Mouse (Mus musculus) liver, embryonic 16.5 days (tissue): Measurements from ENCODE around the gene Fbf1. TPM values are rescaled to one million over a fixed set of nuclear protein-coding genes. Genes with fewer than 3 reads are reported as not detected.
A peak's percentile ranks its signal among the peaks of the same experiment; 100 is the strongest.

ENCODE experiments used
- ATAC-seq: fragments of 200-750 bp; cut with Nextera tagmentation; 2 replicates; pipeline ENCODE4 v1.8.0; 2017; ENCODE audit warnings: low read depth, mild to moderate bottlenecking, moderate number of reproducible peaks, moderate library complexity
- H3K27ac ChIP-seq: fragments of 300-500 bp; sonication (generic); 2 replicates; pipeline ENCODE4 v1.5.1; 2014; ENCODE audit warnings: mild to moderate bottlenecking, low read length
- H3K27me3 ChIP-seq: fragments of 300-500 bp; sonication (generic); 2 replicates; pipeline ENCODE4 v1.6.1; 2014; ENCODE audit warnings: low read depth, low read length, mixed read lengths; ENCODE audit not compliant: control insufficient read depth, insufficient read depth
- H3K36me3 ChIP-seq: fragments of 300-500 bp; sonication (generic); 2 replicates; pipeline ENCODE4 v1.6.1; 2014; ENCODE audit warnings: mild to moderate bottlenecking; ENCODE audit not compliant: control insufficient read depth, insufficient read depth
- H3K4me1 ChIP-seq: fragments of 300-500 bp; sonication (generic); 2 replicates; pipeline ENCODE4 v1.6.1; 2014; ENCODE audit warnings: low read depth, low read length, mixed read lengths; ENCODE audit not compliant: control insufficient read depth
- H3K4me2 ChIP-seq: fragments of 300-500 bp; sonication (generic); 2 replicates; pipeline ENCODE4 v1.6.1; 2014; ENCODE audit warnings: low read depth, low read length, mixed read lengths
- H3K4me3 ChIP-seq: fragments of 300-500 bp; sonication (generic); 2 replicates; pipeline ENCODE4 v1.5.1; 2014; ENCODE audit warnings: low read depth, mild to moderate bottlenecking, low read length
- H3K9ac ChIP-seq: fragments of 300-500 bp; sonication (generic); 2 replicates; pipeline ENCODE4 v1.6.1; 2014; ENCODE audit warnings: low read depth, low read length
- H3K9me3 ChIP-seq: fragments of 300-500 bp; sonication (generic); replicated peaks from 2 replicates; pipeline ENCODE4 v1.6.1; 2016; ENCODE audit warnings: low read length; ENCODE audit not compliant: control insufficient read depth
- WGBS: fragments of 180-500 bp; shearing (Covaris S2); extraction: QIAGEN DNeasy Blood & Tissue Kit; methylation state at CpG from one replicate; pipeline ENCODE4 v1.1.7; 2014; ENCODE audit not compliant: insufficient replicate concordance; 5-methylcytosine and 5-hydroxymethylcytosine counted together
- polyA plus RNA-seq: library from polyadenylated mRNA; unstranded; fragments of >200 nt; fragmentation: Nextera tagmentation; extraction: Ambion mirVana; gene quantifications from 2 replicates; pipeline ENCODE4 v1.2.1, GENCODE M21; 2015

The Fbf1 gene
- 5.7 and 6.6 TPM in 2 replicates for polyA plus RNA-seq

DNA sequence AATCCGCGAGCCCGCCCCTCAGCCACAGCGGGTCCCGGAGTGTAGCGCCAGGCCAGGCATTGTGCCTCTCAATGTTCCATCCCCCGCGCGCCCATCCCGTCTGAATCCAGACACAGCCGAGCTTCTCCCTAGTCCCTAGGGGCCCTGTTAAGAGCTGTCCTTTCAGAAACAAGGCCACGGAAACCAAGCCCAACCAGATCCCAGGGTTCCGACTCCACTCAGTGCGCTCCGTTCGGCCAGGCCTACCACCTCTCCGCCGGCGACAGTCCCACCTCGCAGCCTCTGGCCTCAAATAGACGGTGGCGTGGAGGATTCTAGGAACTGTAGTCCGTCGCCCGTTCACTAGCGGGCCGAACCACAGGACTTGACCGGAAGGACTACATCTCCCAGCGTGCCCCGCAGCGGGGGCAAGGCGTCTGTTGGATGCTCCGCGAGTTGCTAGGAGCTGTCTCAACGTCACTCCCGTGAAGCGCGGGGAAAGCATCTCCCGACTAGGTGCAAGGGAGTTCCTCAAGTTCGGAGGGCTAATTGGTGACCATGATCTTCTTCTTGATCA is at the start of gene Fbf1:
Fbf1 (minus strand) TSS at position 283 of the 556 bp plus-strand sequence.
- Histone ChIP-seq H3K4me1 (peaks cover 17% of the 10 kb centered on the region), H3K9me3 (no peaks in the 10 kb centered on the region), H3K27me3 (no peaks in the 10 kb centered on the region), H3K36me3 (peaks cover 4% of the 10 kb centered on the region), H3K27ac (peak within 1 kb of the TSS; percentile 66), H3K4me3 (peak within 1 kb of the TSS; percentile 76), H3K4me2 (peak within 1 kb of the TSS; percentile 64), H3K9ac (peak within 1 kb of the TSS; percentile 81)
- under 1% methylated on average over 40 of the region's 40 CpGs for WGBS
- ATAC-seq, result peak; percentile 99

DNA sequence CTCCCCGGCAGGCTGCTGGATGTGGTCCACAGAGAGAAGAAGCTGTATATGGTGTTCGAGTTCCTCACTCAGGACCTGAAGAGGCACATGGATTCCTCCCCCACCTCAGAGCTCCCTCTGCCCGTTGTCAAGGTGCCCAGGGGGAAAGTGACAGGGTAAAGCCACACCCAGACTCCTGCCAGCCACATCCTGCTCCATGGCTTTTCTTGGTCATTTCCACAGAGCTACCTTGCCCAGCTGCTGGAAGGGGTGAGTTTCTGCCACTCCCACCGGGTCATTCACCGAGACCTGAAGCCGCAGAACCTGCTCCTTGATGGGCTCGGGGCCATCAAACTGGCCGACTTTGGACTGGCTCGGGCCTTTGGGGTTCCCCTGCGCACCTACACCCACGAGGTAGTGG is 48.6 kb upstream of the Fbf1 start:
- no peak overlapping the region for H3K27ac ChIP-seq
- H3K4me3 ChIP-seq, result no peak overlapping the region
- H3K27me3 ChIP-seq, result peaks cover 14% of the 10 kb centered on the region
- WGBS, result 69% methylated on average over 11 of the region's 11 CpGs
- peaks cover 19% of the 10 kb centered on the region for H3K4me1 ChIP-seq
- H3K36me3 ChIP-seq, result no peaks in the 10 kb centered on the region
- no peaks in the 10 kb centered on the region for H3K9me3 ChIP-seq
- H3K9ac ChIP-seq, result no peak overlapping the region
- no peak overlapping the region for H3K4me2 ChIP-seq
- ATAC-seq, result no peak

DNA sequence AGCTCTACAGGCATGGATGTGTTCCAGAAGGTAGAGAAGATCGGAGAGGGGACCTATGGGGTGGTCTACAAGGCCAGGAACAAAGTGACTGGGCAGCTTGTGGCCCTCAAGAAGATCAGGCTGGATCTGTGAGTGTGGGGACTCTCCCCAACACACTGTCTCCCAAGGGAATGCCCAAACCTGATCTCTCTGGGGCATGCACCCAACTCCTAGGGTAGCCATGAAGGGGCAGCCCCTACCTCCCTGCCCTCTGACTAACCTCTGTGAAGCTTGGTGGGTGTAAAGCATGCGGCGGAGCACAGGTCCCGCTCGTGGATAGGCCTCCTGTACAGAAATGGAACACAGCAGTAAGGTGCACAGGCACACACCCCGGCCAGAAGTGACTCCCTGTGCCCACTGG is 48.0 kb upstream of the Fbf1 start:
- no peak for ATAC-seq
- Histone ChIP-seq H3K9me3 (no peaks in the 10 kb centered on the region), H3K4me1 (peaks cover 19% of the 10 kb centered on the region), H3K4me3 (no peak overlapping the region), H3K4me2 (no peak overlapping the region), H3K9ac (no peak overlapping the region), H3K27me3 (peaks cover 8% of the 10 kb centered on the region), H3K27ac (no peak overlapping the region), H3K36me3 (no peaks in the 10 kb centered on the region)
- 81% methylated on average over 6 of the region's 6 CpGs for WGBS

DNA sequence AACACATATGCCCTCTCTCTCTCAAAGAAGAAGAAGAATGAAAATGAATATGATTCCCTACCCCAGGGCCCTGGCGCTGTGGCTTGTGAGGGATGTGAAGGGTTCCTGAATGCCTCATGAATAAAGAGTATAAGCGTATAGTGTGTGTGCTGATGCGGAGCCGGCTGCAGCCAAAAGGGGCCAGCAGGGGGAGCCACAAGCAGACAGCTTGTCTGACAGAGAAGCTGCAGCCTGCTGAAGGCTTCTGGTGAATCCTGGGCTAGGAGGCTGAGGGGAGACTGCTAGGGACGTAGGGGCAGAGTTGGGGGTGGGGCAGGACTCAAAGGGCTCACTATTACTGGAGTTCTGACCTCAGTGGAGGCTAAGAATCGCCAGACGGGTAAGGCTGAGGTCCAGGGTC is 47.2 kb upstream of the Fbf1 start:
- no peaks in the 10 kb centered on the region for H3K36me3 ChIP-seq
- no peak overlapping the region for H3K4me3 ChIP-seq
- H3K27me3 ChIP-seq, result peaks cover under 1% of the 10 kb centered on the region; the same call in 1 of the 2 replicates
- H3K9me3 ChIP-seq, result no peaks in the 10 kb centered on the region
- H3K4me1 ChIP-seq, result peaks cover 21% of the 10 kb centered on the region
- no peak for ATAC-seq
- WGBS, result 74% methylated on average over 7 of the region's 7 CpGs
- no peak overlapping the region for H3K4me2 ChIP-seq
- H3K9ac ChIP-seq, result no peak overlapping the region
- no peak overlapping the region for H3K27ac ChIP-seq

DNA sequence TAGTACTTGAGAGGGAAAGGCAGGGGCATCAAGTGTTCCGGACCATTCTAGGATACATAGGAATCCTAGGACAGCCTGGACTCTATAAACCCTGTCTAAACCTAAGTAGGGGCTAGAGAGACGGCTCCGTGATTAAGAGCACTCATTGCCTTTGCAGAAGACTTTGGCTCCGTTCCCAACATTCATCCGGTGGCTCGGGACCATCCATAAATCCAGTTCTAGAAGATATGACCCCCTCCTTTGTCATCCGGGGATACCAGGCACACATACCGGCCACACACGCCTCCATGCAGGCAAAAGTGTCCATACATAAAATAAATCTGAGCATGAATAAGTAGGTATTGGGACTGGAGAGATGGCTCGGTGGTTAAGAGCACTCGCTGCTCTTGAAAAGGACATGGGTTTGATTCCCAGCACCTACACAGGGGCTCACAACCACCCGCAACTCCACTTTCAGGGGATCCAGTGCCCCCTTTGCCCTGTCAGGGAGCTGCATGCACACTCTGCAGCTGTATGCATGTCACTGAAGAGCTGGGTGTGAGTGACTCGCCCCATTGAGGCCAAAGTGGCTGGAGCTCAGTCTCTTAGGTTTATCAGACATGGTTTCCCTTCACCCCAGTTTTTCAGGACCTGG is 46.0 kb upstream of the Fbf1 start:
- Histone ChIP-seq H3K4me3 (no peak overlapping the region), H3K4me1 (peaks cover 13% of the 10 kb centered on the region), H3K27ac (no peak overlapping the region), H3K36me3 (no peaks in the 10 kb centered on the region), H3K27me3 (no peaks in the 10 kb centered on the region), H3K9ac (no peak overlapping the region), H3K9me3 (no peaks in the 10 kb centered on the region), H3K4me2 (no peak overlapping the region)
- ATAC-seq, result no peak
- 74% methylated on average over 13 of the region's 13 CpGs for WGBS

DNA sequence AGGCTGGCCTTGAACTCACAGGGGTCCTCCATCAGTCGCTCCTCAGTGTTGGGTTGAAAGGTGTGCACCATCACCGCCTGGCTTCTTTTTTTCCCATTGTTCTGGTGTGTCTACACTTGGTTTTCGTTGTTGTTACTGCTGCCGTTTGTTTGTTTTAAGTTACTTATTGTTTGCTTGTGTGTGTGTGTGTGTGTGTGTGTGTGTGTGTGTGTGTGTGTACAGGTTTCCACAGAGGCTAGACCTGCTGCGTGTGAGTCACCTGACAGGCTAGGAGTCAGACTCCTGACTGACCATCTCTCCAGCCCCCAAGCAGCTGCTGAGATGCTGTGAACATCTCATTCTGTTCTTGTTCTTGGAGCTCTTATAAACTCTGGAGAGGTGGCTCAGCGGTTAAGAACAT is 44.9 kb upstream of the Fbf1 start:
- Histone ChIP-seq H3K9ac (no peak overlapping the region), H3K27ac (no peak overlapping the region), H3K36me3 (no peaks in the 10 kb centered on the region), H3K27me3 (no peaks in the 10 kb centered on the region), H3K4me2 (no peak overlapping the region), H3K9me3 (no peaks in the 10 kb centered on the region), H3K4me1 (peaks cover 3% of the 10 kb centered on the region), H3K4me3 (no peak overlapping the region)
- WGBS, result 71% methylated on average over 6 of the region's 6 CpGs
- no peak for ATAC-seq

DNA sequence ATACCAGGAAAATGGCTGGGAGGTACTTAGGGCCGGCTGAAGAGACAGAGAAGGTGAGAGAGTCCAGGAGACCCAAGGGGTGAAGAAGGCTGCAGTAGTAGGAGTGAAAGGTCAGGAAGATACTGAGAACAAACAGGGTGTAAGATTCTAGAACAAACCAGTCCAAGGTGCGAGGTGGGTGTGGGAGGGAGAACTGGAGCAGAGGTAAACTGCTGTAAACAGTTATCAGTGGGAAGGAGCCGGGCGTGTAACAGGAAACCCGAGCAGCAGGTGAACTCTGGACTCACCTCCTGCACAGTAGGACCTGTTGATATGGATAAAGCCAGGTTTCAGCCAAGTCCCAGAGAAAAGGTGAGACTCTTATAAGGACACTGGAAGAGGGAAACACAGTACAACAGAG is 42.7 kb upstream of the Fbf1 start:
- WGBS, result 49% methylated on average over 5 of the region's 5 CpGs
- Histone ChIP-seq H3K9ac (no peak overlapping the region), H3K36me3 (peaks cover 3% of the 10 kb centered on the region; the same call in 1 of the 2 replicates), H3K27ac (no peak overlapping the region), H3K4me3 (no peak overlapping the region), H3K4me1 (peaks cover 3% of the 10 kb centered on the region; the same call in 1 of the 2 replicates), H3K9me3 (no peaks in the 10 kb centered on the region), H3K27me3 (no peaks in the 10 kb centered on the region), H3K4me2 (no peak overlapping the region)
- peak; percentile 41; the same call in 1 of the 2 replicates for ATAC-seq

DNA sequence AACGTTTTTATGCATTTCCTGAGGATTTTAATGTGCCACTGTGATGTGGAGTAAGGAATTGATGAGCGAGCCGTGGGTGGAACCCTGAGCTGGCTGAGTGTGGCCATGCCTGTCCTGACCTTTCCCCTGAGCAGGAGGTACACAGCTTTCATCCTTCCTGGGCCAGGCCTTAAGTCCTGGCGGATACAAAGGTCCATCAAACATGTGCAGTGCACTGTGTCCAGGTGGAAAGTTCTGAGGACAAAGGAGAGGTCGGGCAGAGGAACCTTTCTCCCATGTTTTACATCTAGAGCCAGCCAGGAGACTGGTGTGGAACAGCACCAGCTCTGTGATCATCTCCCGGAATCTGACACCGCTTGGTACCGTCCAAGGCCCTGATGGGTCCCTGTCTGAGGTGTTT is 41.3 kb upstream of the Fbf1 start:
- Histone ChIP-seq H3K4me1 (peaks cover 3% of the 10 kb centered on the region; the same call in 1 of the 2 replicates), H3K27me3 (no peaks in the 10 kb centered on the region), H3K9me3 (no peaks in the 10 kb centered on the region), H3K27ac (0 out of 2 replicates have a peak overlapping the region, but pooled peaks have one; percentile 20), H3K36me3 (peaks cover 3% of the 10 kb centered on the region; the same call in 1 of the 2 replicates), H3K4me3 (no peak overlapping the region), H3K9ac (no peak overlapping the region), H3K4me2 (no peak overlapping the region)
- ATAC-seq, result 0 out of 2 replicates have a peak, but pooled peaks have one; percentile 19
- 67% methylated on average over 8 of the region's 8 CpGs for WGBS

DNA sequence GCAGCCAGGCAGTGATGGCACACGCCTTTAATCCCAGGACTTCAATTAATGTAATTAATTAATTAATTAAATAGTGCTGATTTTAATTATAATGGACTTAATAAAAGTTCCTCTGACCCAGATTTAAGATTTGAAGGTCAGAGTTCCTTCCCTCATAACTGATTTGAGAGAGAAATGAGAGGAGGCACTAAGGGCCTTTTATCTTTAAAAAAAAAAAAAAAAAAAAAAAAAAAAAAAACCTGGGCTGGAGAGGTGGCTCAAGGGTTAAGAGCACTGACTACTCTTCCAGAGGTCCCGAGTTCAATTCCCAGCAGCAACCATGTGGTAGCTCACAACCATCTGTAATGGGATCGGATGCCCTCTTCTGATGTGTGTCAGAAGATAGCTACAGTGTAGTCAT is 40.7 kb upstream of the Fbf1 start:
- 73% methylated on average over 3 of the region's 3 CpGs for WGBS
- H3K27ac ChIP-seq, result no peak overlapping the region
- H3K27me3 ChIP-seq, result no peaks in the 10 kb centered on the region
- H3K9ac ChIP-seq, result no peak overlapping the region
- no peak overlapping the region for H3K4me3 ChIP-seq
- H3K4me2 ChIP-seq, result no peak overlapping the region
- no peak for ATAC-seq
- H3K36me3 ChIP-seq, result peaks cover 3% of the 10 kb centered on the region; the same call in 1 of the 2 replicates
- H3K9me3 ChIP-seq, result no peaks in the 10 kb centered on the region
- peaks cover 3% of the 10 kb centered on the region; the same call in 1 of the 2 replicates for H3K4me1 ChIP-seq
